Mouse (Mus musculus) inflammation-experienced regulatory T-cells, adult 6 months (primary cell): ENCODE measurements around the gene Tpm1. TPM values are rescaled to one million over a fixed set of nuclear protein-coding genes. Genes with fewer than 3 reads are reported as not detected.

Experiments used
- ATAC-seq: one replicate; pipeline ENCODE4 v1.8.0; 2017
- polyA plus RNA-seq, 3 experiments: library from polyadenylated mRNA; unstranded; fragments of 100-300 nt; shearing (Covaris generic); gene quantifications; one replicate each; pipeline ENCODE4 v1.2.1; 2017

Gene Tpm1
- polyA plus RNA-seq = 10 to 100 TPM; 31.8 to 34.9 (median 32.4) TPM

- ATAC-seq = no peak
Measured at GRCm38 (mm10) chr9:67049086-67049824, at the start of gene Tpm1. Gene Tpm1, minus strand, starts transcription at chr9:67049406.

GRCm38 (mm10) chr9:67094371-67094770 is 45.2 kb upstream of the Tpm1 start:
- no peak for ATAC-seq

- ATAC-seq = no peak
Measured at GRCm38 (mm10) chr9:67092210-67092609, 43.0 kb upstream of the Tpm1 start.

GRCm38 (mm10) chr9:67091598-67091997 is 42.4 kb upstream of the Tpm1 start:
- no peak for ATAC-seq

GRCm38 (mm10) chr9:67091151-67091550 is 41.9 kb upstream of the Tpm1 start:
- no peak for ATAC-seq

GRCm38 (mm10) chr9:67090633-67091045 is 41.4 kb upstream of the Tpm1 start:
- no peak for ATAC-seq

- no peak for ATAC-seq
Measured at GRCm38 (mm10) chr9:67089167-67089566, 40.0 kb upstream of the Tpm1 start.

- no peak for ATAC-seq
Measured at GRCm38 (mm10) chr9:67083801-67084200, 34.6 kb upstream of the Tpm1 start.

- no peak for ATAC-seq
Measured at GRCm38 (mm10) chr9:67081688-67082087, 32.5 kb upstream of the Tpm1 start.

GRCm38 (mm10) chr9:67077658-67078319 is 28.6 kb upstream of the Tpm1 start:
- ATAC-seq = no peak

- no peak for ATAC-seq
Measured at GRCm38 (mm10) chr9:67077266-67077657, 28.1 kb upstream of the Tpm1 start.

GRCm38 (mm10) chr9:67072182-67072581 is 23.0 kb upstream of the Tpm1 start:
- ATAC-seq = no peak

- ATAC-seq = no peak
Measured at GRCm38 (mm10) chr9:67071596-67071995, 22.4 kb upstream of the Tpm1 start.

- ATAC-seq = no peak
Measured at GRCm38 (mm10) chr9:67071103-67071502, 21.9 kb upstream of the Tpm1 start.

GRCm38 (mm10) chr9:67066616-67067015 is 17.4 kb upstream of the Tpm1 start:
- no peak for ATAC-seq

- no peak for ATAC-seq
Measured at GRCm38 (mm10) chr9:67059714-67060113, 10.5 kb upstream of the Tpm1 start.

- no peak for ATAC-seq
Measured at GRCm38 (mm10) chr9:67058366-67058765, 9.2 kb upstream of the Tpm1 start.

GRCm38 (mm10) chr9:67050736-67051337 is 1.6 kb upstream of the Tpm1 start:
- no peak for ATAC-seq

- no peak for ATAC-seq
Measured at GRCm38 (mm10) chr9:67049836-67050235, 630 bp upstream of the Tpm1 start.

GRCm38 (mm10) chr9:67048483-67049085 is 622 bp downstream of the Tpm1 start:
- ATAC-seq = no peak

- ATAC-seq = no peak
Measured at GRCm38 (mm10) chr9:67047606-67048482, 1.4 kb downstream of the Tpm1 start.

GRCm38 (mm10) chr9:67046881-67047605 is 2.2 kb downstream of the Tpm1 start:
- ATAC-seq = no peak
